Comparison of ENCODE assay signal across 8 mouse cellular contexts in genomic region chr2:32423481-32424331, GRCm38 (mm10). TPM values are rescaled to one million over a fixed set of nuclear protein-coding genes. Genes with fewer than 3 reads are reported as not detected.
A peak's percentile ranks its signal among the peaks of the same experiment; 100 is the strongest.
DNase-seq lines count a peak whose midpoint lies in the region; ATAC-seq and TF ChIP-seq lines count a peak whose summit lies in the region.

No protein-coding gene starts in this region.

- peak; percentile 88 for ATAC-seq in intestine, embryonic 16.5 days
- ATAC-seq in liver, postnatal 0 days = peak; percentile 87
- peak; percentile 83 for ATAC-seq in neural tube, embryonic 12.5 days (ENCODE audit: low FRiP score, low read depth)

- H3K27me3 ChIP-seq in E14TG2a.4 (ENCODE audit: insufficient read depth, low read length) = no peaks in the 10 kb centered on the region
- H3K27me3 ChIP-seq in intestine, embryonic 16.5 days (replicated peaks; ENCODE audit: control insufficient read depth, insufficient read depth, low read length) = no peaks in the 10 kb centered on the region
- H3K27me3 ChIP-seq in liver, postnatal 0 days (ENCODE audit: insufficient read depth, low read length) = no peaks in the 10 kb centered on the region
- H3K27me3 ChIP-seq in neural tube, embryonic 12.5 days (replicated peaks) = no peaks in the 10 kb centered on the region

- H3K4me1 ChIP-seq in E14TG2a.4 (replicated peaks; ENCODE audit: low read depth, low read length) = peaks cover 42% of the 10 kb centered on the region
- H3K4me1 ChIP-seq in intestine, embryonic 16.5 days (ENCODE audit: control insufficient read depth, insufficient read depth, low read length) = peaks cover 61% of the 10 kb centered on the region
- peaks cover 55% of the 10 kb centered on the region for H3K4me1 ChIP-seq in liver, postnatal 0 days (ENCODE audit: insufficient read depth)
- peaks cover 33% of the 10 kb centered on the region for H3K4me1 ChIP-seq in neural tube, embryonic 12.5 days

- TF ChIP-seq EP300 in liver, postnatal 0 days (IDR thresholded peaks at IDR 0.05; ENCODE audit: low read depth) = peak; percentile 87

- H3K9me3 ChIP-seq in E14TG2a.4 (ENCODE audit: low read length) = no peaks in the 10 kb centered on the region
- no peaks in the 10 kb centered on the region for H3K9me3 ChIP-seq in intestine, embryonic 16.5 days (ENCODE audit: control insufficient read depth, low read length)
- no peaks in the 10 kb centered on the region for H3K9me3 ChIP-seq in liver, postnatal 0 days (ENCODE audit: low read length)
- no peaks in the 10 kb centered on the region for H3K9me3 ChIP-seq in neural tube, embryonic 12.5 days

- peak overlapping the region; percentile 68 for H3K4me3 ChIP-seq in E14TG2a.4 (replicated peaks; ENCODE audit: low read length)
- peak overlapping the region; percentile 56 for H3K4me3 ChIP-seq in intestine, embryonic 16.5 days (ENCODE audit: low read length)
- peak overlapping the region; percentile 59 for H3K4me3 ChIP-seq in liver, postnatal 0 days (ENCODE audit: low read depth, low read length)
- peak overlapping the region; percentile 35 for H3K4me3 ChIP-seq in neural tube, embryonic 12.5 days

- TF ChIP-seq CTCF in E14TG2a.4 (conservative IDR thresholded peaks at IDR 0.05; ENCODE audit: low read length) = no peak
- TF ChIP-seq CTCF in liver, postnatal 0 days (IDR thresholded peaks at IDR 0.05; ENCODE audit: low read depth) = peak; percentile 15; the same call in 1 of the 2 replicates

- peak overlapping the region; percentile 96 for H3K27ac ChIP-seq in intestine, embryonic 16.5 days (ENCODE audit: low read length)
- peak overlapping the region; percentile 88 for H3K27ac ChIP-seq in liver, postnatal 0 days (ENCODE audit: low read depth)
- H3K27ac ChIP-seq in neural tube, embryonic 12.5 days = 0 out of 2 replicates have a peak overlapping the region, but pooled peaks have one; percentile 64

- peak; percentile 46 for DNase-seq in WW6 (ENCODE audit: low read depth, low spot score)
- peak; percentile 94 for DNase-seq in embryo, embryonic 11 days
- peak; percentile 83 to 91 for DNase-seq in heart, adult 18-20 months
- peak; percentile 69 for DNase-seq in liver, postnatal 0 days
- DNase-seq in left cerebral cortex, adult 11 months (ENCODE audit: low spot score) = no peak

- peak overlapping the region; percentile 66 for H3K9ac ChIP-seq in intestine, embryonic 16.5 days (ENCODE audit: low read depth, low read length)
- H3K9ac ChIP-seq in liver, postnatal 0 days (replicated peaks) = peak overlapping the region; percentile 81
- H3K9ac ChIP-seq in neural tube, embryonic 12.5 days = peak overlapping the region; percentile 52

- H3K36me3 ChIP-seq in E14TG2a.4 (ENCODE audit: insufficient read depth, low read length) = peaks cover 39% of the 10 kb centered on the region
- H3K36me3 ChIP-seq in intestine, embryonic 16.5 days (ENCODE audit: control insufficient read depth, insufficient read depth, low read length) = 0 out of 2 replicates have a peak, but pooled peaks cover 5% of the 10 kb centered on the region
- peaks cover 27% of the 10 kb centered on the region for H3K36me3 ChIP-seq in liver, postnatal 0 days (replicated peaks; ENCODE audit: insufficient read depth, low read length)
- H3K36me3 ChIP-seq in neural tube, embryonic 12.5 days = peaks cover 24% of the 10 kb centered on the region

- WGBS in intestine, embryonic 16.5 days = 1% methylated on average over 14 of the region's 14 CpGs
- 15% methylated on average over 14 of the region's 14 CpGs for WGBS in liver, postnatal 0 days (ENCODE audit: insufficient replicate concordance)
- 2% methylated on average over 14 of the region's 14 CpGs for WGBS in neural tube, embryonic 12.5 days

- peak overlapping the region; percentile 88 for H3K4me2 ChIP-seq in intestine, embryonic 16.5 days (ENCODE audit: low read depth, low read length)
- peak overlapping the region; percentile 67 for H3K4me2 ChIP-seq in liver, postnatal 0 days (ENCODE audit: low read depth, low read length)
- H3K4me2 ChIP-seq in neural tube, embryonic 12.5 days (replicated peaks) = peak overlapping the region; percentile 72

RNA-seq across cellular contexts. Expression of gene Naif1, which starts 26.6 kb away (rescaled TPM):
- total RNA-seq in heart, adult 18-20 months (2021) = 1 to 10 TPM; 3.0 to 3.1 TPM
- 5.1 and 5.3 TPM in 2 replicates for polyA plus RNA-seq in intestine, embryonic 16.5 days (2015; fragmentation: Nextera tagmentation; extraction: Ambion mirVana)
- 1.6 and 1.8 TPM in 2 replicates for polyA plus RNA-seq in liver, postnatal 0 days (2015; fragmentation: Nextera tagmentation; extraction: Ambion mirVana)
- polyA plus RNA-seq in neural tube, embryonic 12.5 days (2016; fragmentation: Nextera tagmentation; extraction: Ambion mirVana) = 5.7 and 6.0 TPM in 2 replicates

RNA-seq across cellular contexts. Expression of gene Slc25a25, which starts 27.5 kb away (rescaled TPM):
- total RNA-seq in heart, adult 18-20 months (2021) = 10 to 100 TPM in 1 of 2 experiments, 1 to 10 TPM in 1; 8.4 to 11.5 TPM
- polyA plus RNA-seq in intestine, embryonic 16.5 days (2015; fragmentation: Nextera tagmentation; extraction: Ambion mirVana) = 19.3 and 19.9 TPM in 2 replicates
- polyA plus RNA-seq in liver, postnatal 0 days (2015; fragmentation: Nextera tagmentation; extraction: Ambion mirVana) = 32.4 and 36.9 TPM in 2 replicates
- polyA plus RNA-seq in neural tube, embryonic 12.5 days (2016; fragmentation: Nextera tagmentation; extraction: Ambion mirVana) = 41.6 and 44.0 TPM in 2 replicates

RNA-seq across cellular contexts. Expression of gene Ptges2, which starts 28.0 kb away (rescaled TPM):
- total RNA-seq in heart, adult 18-20 months (2021) = 10 to 100 TPM; 60.2 to 68.5 TPM
- polyA plus RNA-seq in intestine, embryonic 16.5 days (2015; fragmentation: Nextera tagmentation; extraction: Ambion mirVana) = 49.1 and 49.8 TPM in 2 replicates
- 13.8 and 15.7 TPM in 2 replicates for polyA plus RNA-seq in liver, postnatal 0 days (2015; fragmentation: Nextera tagmentation; extraction: Ambion mirVana)
- polyA plus RNA-seq in neural tube, embryonic 12.5 days (2016; fragmentation: Nextera tagmentation; extraction: Ambion mirVana) = 35.8 and 40.5 TPM in 2 replicates

RNA-seq across cellular contexts. Expression of gene Lcn2, which starts 35.7 kb away (rescaled TPM):
- total RNA-seq in heart, adult 18-20 months (2021) = 1 to 10 TPM; 4.8 to 5.6 TPM
- 2.2 and 4.2 TPM in 2 replicates for polyA plus RNA-seq in intestine, embryonic 16.5 days (2015; fragmentation: Nextera tagmentation; extraction: Ambion mirVana)
- 411 and 419 TPM in 2 replicates for polyA plus RNA-seq in liver, postnatal 0 days (2015; fragmentation: Nextera tagmentation; extraction: Ambion mirVana)
- polyA plus RNA-seq in neural tube, embryonic 12.5 days (2016; fragmentation: Nextera tagmentation; extraction: Ambion mirVana) = 0.68 and 1.1 TPM in 2 replicates

RNA-seq across cellular contexts. Expression of gene 1110008P14Rik, which starts 42.0 kb away (rescaled TPM):
- total RNA-seq in heart, adult 18-20 months (2021) = 10 to 100 TPM; 43.2 to 50.5 TPM
- polyA plus RNA-seq in intestine, embryonic 16.5 days (2015; fragmentation: Nextera tagmentation; extraction: Ambion mirVana) = 44.2 and 45.8 TPM in 2 replicates
- 30.1 and 32.2 TPM in 2 replicates for polyA plus RNA-seq in liver, postnatal 0 days (2015; fragmentation: Nextera tagmentation; extraction: Ambion mirVana)
- polyA plus RNA-seq in neural tube, embryonic 12.5 days (2016; fragmentation: Nextera tagmentation; extraction: Ambion mirVana) = 86.4 and 87.9 TPM in 2 replicates
